Mouse (Mus musculus) midbrain, embryonic 13.5 days (tissue): Measurements from ENCODE around the gene Ttn. TPM values are rescaled to one million over a fixed set of nuclear protein-coding genes. Genes with fewer than 3 reads are reported as not detected.

Experiments
- ATAC-seq: fragments of 200-750 bp; cut with Nextera tagmentation; 2 replicates; pipeline ENCODE4 v1.8.0; 2017; ENCODE audit warnings: mild to moderate bottlenecking, moderate TSS enrichment, moderate library complexity
- H3K27ac ChIP-seq: fragments of 300-500 bp; sonication (generic); 2 replicates; pipeline ENCODE4 v1.5.1; 2015; ENCODE audit warnings: inconsistent platforms, mild to moderate bottlenecking, moderate library complexity
- H3K27me3 ChIP-seq: fragments of 300-500 bp; sonication (generic); 2 replicates; pipeline ENCODE4 v1.6.1; 2015; ENCODE audit warnings: mild to moderate bottlenecking, inconsistent platforms
- H3K36me3 ChIP-seq: fragments of 300-500 bp; sonication (generic); 2 replicates; pipeline ENCODE4 v1.6.1; 2015; ENCODE audit warnings: mild to moderate bottlenecking, inconsistent platforms
- H3K4me1 ChIP-seq: fragments of 300-500 bp; sonication (generic); replicated peaks from 2 replicates; pipeline ENCODE4 v1.6.1; 2015; ENCODE audit warnings: inconsistent platforms
- H3K4me2 ChIP-seq: fragments of 300-500 bp; sonication (generic); replicated peaks from 2 replicates; pipeline ENCODE4 v1.6.1; 2015; ENCODE audit warnings: moderate library complexity, mild to moderate bottlenecking, inconsistent platforms
- H3K4me3 ChIP-seq: fragments of 300-500 bp; sonication (generic); replicated peaks from 2 replicates; pipeline ENCODE4 v1.5.1; 2015; ENCODE audit warnings: mild to moderate bottlenecking, inconsistent platforms
- H3K9ac ChIP-seq: fragments of 300-500 bp; sonication (generic); replicated peaks from 2 replicates; pipeline ENCODE4 v1.6.1; 2015; ENCODE audit warnings: mild to moderate bottlenecking, inconsistent platforms
- H3K9me3 ChIP-seq: fragments of 300-500 bp; sonication (generic); 2 replicates; pipeline ENCODE4 v1.6.1; 2016; ENCODE audit warnings: mild to moderate bottlenecking, inconsistent platforms
- WGBS: fragments of 180-500 bp; shearing (Covaris S2); methylation state at CpG from one replicate; pipeline ENCODE4 v1.1.7; 2015; 5-methylcytosine and 5-hydroxymethylcytosine counted together
- polyA plus RNA-seq: library from polyadenylated mRNA; unstranded; fragments of >200 nt; fragmentation: Nextera tagmentation; extraction: Ambion mirVana; gene quantifications from 2 replicates; pipeline ENCODE4 v1.2.1, GENCODE M21; 2015

Ttn gene
- polyA plus RNA-seq, 1 experiment from 2014 or later: 0.30 TPM

DNA sequence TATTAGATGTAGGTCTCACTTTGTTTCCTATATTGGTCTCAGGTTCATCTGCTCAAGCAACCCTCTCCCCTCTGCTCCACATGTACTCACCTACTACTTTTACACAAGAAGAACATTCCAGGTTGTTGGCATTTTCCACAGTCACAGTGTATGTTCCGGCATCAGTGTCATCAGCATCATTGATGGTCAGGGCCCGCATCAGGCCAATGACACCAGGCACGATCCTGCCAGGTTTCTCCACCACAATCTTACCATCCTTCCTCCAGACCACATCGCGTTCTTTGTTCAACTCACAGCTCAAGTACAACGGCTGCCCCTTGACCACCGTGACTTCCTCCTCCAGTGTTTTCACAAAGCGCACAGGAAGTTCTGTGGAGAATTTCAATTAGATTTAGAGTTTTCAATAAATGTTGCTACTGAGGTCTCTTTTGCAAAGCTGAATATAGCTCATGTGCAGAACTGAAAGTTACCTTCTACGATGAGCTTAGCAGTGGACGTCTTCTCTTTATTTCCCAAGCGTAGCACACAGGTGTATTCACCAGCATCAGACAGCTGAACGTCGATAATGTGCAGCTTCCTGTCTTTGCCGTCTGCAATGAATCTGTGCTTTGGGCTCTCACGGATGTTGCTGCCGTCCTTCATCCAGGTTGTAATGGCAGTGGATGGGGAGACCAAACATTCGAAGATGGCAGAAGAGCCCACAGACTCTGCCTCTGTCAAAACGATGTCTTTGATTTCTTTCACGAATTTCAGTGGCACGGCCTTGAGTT, 168.1 kb downstream of the Ttn start:
- no peak overlapping the region for H3K27ac ChIP-seq
- 94% methylated on average over 20 of the region's 20 CpGs for WGBS
- ATAC-seq: no peak
- no peak overlapping the region for H3K4me2 ChIP-seq
- no peaks in the 10 kb centered on the region for H3K9me3 ChIP-seq
- H3K9ac ChIP-seq: no peak overlapping the region
- no peaks in the 10 kb centered on the region for H3K36me3 ChIP-seq
- no peak overlapping the region for H3K4me3 ChIP-seq
- H3K4me1 ChIP-seq: no peaks in the 10 kb centered on the region
- no peaks in the 10 kb centered on the region for H3K27me3 ChIP-seq

DNA sequence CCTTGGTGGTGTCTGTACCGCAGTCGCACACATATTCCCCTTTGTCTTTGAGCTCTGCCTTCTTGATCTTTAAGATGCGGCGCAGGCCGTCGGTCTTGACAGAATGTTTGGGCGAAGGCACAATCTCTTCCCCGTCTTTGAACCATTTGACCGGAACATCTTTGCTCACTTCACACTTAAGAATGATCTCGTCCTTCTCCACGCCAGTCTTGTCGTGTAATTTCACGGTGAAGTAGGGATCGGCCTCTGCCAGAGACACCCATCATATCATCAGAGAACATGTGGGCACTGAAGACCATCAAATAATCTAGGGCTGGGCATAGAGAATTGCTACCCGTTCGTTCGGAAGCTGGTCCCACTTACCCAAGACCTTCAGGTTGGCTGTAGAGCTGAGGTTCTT, 171.2 kb downstream of the Ttn start:
- Histone ChIP-seq H3K36me3 (no peaks in the 10 kb centered on the region), H3K27me3 (no peaks in the 10 kb centered on the region), H3K27ac (no peak overlapping the region), H3K4me2 (no peak overlapping the region), H3K4me1 (no peaks in the 10 kb centered on the region), H3K4me3 (no peak overlapping the region), H3K9ac (no peak overlapping the region), H3K9me3 (no peaks in the 10 kb centered on the region)
- WGBS: 95% methylated on average over 17 of the region's 17 CpGs
- ATAC-seq: no peak

DNA sequence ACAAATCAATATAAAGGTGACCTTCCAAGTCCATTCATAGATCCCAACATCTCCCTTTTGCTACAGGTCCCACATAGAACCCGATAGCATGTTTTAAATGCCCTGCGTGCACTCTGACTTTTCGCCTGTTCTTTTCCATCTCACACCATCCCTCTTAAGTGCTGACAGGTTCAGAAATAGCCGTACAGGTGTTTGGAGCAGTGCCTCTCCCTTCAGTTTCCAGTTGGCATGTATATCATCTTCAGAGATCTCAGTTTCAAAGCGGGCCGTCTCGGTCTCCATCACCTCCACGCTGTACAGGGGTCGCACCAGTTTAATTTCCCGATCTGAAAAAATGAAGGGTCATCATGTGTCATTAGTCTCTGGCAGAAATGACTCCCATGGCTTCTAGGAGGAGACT, 174.0 kb downstream of the Ttn start:
- Histone ChIP-seq H3K4me1 (no peaks in the 10 kb centered on the region), H3K9ac (no peak overlapping the region), H3K27me3 (no peaks in the 10 kb centered on the region), H3K4me2 (no peak overlapping the region), H3K27ac (no peak overlapping the region), H3K4me3 (no peak overlapping the region), H3K36me3 (no peaks in the 10 kb centered on the region), H3K9me3 (no peaks in the 10 kb centered on the region)
- WGBS: 97% methylated on average over 10 of the region's 10 CpGs
- no peak for ATAC-seq

DNA sequence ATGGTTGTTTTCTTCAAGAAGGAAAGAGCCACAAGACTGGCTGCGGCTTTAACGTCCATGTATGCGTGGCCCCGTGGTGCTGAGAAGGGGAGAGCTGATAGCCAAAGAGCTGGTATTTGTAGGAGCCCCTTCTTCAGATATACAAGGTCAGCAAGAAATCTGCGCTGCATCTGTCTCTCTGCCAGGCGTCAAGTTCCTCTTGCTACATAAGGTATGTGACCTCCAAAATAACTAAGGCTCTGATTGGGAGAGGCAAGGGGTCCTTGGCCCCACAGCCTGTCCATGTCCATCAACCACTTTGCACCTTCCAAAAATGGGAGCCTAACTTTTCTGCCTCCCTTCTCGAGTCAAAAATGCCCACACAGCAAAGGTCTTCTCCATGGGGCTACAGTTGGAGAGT, 175.1 kb downstream of the Ttn start:
- H3K4me3 ChIP-seq: no peak overlapping the region
- no peak overlapping the region for H3K9ac ChIP-seq
- H3K4me1 ChIP-seq: no peaks in the 10 kb centered on the region
- ATAC-seq: no peak
- WGBS: 89% methylated on average over 7 of the region's 7 CpGs
- no peaks in the 10 kb centered on the region for H3K9me3 ChIP-seq
- H3K27me3 ChIP-seq: no peaks in the 10 kb centered on the region
- no peak overlapping the region for H3K27ac ChIP-seq
- no peak overlapping the region for H3K4me2 ChIP-seq
- H3K36me3 ChIP-seq: no peaks in the 10 kb centered on the region

DNA sequence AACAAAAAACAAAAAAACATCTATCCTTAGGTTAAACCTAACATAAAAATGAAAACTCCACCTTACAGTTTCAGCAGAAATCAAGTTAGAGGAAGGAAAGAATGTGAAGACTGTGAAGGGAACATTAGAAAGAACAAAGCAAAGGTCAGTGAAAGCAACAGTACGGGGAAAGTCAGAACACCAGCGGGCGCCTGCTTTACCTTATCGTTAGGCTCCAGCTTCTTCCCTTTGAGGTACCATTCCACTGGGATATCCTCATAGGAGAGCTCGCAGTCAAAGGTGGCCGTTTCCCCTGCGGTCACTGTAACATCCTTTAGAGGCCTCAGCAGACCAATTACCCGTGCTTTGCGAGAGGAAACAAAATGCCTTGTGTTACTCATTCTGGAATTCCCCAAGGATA, 175.5 kb downstream of the Ttn start:
- Histone ChIP-seq H3K4me1 (no peaks in the 10 kb centered on the region), H3K9me3 (no peaks in the 10 kb centered on the region), H3K36me3 (no peaks in the 10 kb centered on the region), H3K9ac (no peak overlapping the region), H3K4me3 (no peak overlapping the region), H3K27me3 (no peaks in the 10 kb centered on the region), H3K4me2 (no peak overlapping the region), H3K27ac (no peak overlapping the region)
- ATAC-seq: no peak
- 81% methylated on average over 9 of the region's 9 CpGs for WGBS

DNA sequence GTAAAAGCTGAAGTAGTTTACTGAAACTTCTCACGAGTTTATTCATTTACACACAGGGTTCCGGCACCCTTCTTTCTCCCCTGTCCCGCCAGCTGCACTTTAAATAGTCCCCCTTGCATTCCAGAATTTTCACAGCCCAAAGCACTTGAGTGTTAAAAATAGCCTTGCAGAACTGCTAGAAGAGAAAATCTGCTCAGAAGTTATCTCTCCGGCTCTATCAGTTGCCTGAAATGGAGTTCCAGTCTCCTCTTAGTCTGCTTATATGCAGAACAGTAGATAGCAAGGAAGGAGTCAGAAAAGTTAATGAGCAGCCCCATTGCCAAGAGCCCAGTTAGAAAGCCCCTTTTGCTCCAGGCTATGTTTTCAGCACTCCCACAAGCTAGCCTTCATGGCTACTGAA, 176.0 kb downstream of the Ttn start:
- Histone ChIP-seq H3K27ac (no peak overlapping the region), H3K9ac (no peak overlapping the region), H3K4me3 (no peak overlapping the region), H3K9me3 (no peaks in the 10 kb centered on the region), H3K4me2 (no peak overlapping the region), H3K4me1 (no peaks in the 10 kb centered on the region), H3K36me3 (no peaks in the 10 kb centered on the region), H3K27me3 (no peaks in the 10 kb centered on the region)
- 75% methylated on average over 4 of the region's 4 CpGs for WGBS
- no peak for ATAC-seq

DNA sequence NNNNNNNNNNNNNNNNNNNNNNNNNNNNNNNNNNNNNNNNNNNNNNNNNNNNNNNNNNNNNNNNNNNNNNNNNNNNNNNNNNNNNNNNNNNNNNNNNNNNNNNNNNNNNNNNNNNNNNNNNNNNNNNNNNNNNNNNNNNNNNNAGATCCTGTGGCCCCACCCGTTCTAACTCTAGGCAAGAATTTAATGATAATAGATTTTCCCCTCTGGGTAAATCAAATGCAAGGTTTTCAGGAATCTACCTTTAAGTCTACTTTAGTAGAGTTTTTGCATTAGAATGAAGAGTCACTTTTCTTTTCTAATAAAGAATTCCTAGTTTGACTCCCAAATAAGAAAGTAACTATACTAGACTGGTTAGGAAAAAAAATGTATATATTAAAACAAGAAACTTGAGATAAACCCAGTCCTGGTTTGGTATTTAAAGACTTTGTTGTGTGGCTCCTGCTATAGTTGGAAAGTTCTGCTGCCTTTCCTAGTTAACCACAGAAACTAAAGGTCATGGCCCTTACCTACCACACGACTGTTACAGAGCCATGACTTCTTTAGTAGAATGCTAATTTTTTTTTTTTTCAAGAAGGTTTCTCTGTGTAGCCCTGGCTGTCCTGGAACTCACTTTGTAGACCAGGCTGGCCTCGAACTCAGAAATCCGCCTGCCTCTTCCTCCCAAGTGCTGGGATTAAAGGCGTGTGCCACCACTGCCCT, 177.0 kb downstream of the Ttn start:
- Histone ChIP-seq H3K36me3 (no peaks in the 10 kb centered on the region), H3K9me3 (no peaks in the 10 kb centered on the region), H3K27me3 (no peaks in the 10 kb centered on the region), H3K4me3 (no peak overlapping the region), H3K4me1 (no peaks in the 10 kb centered on the region), H3K4me2 (no peak overlapping the region), H3K27ac (no peak overlapping the region), H3K9ac (no peak overlapping the region)
- no peak for ATAC-seq
- 61% methylated on average over 5 of the region's 5 CpGs for WGBS

DNA sequence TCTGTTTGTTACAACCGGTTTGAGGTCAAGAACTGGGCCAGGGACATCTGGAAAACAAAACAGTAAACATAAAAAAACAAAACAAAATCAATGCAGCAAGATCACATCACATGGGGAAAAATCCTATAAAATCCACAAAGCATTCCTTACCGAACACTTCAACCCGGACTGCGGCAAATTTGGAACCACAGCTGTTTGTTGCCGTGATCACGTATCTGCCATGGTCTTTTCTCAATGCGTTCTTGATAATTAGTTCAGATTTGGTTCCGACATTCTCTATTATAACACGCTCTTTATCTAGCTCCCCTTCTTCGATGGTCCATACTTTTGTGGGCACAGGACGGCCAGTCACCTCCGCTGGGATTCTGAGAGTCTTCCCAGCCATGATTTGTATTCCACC, 198.2 kb downstream of the Ttn start:
- WGBS: 99% methylated on average over 12 of the region's 12 CpGs

DNA sequence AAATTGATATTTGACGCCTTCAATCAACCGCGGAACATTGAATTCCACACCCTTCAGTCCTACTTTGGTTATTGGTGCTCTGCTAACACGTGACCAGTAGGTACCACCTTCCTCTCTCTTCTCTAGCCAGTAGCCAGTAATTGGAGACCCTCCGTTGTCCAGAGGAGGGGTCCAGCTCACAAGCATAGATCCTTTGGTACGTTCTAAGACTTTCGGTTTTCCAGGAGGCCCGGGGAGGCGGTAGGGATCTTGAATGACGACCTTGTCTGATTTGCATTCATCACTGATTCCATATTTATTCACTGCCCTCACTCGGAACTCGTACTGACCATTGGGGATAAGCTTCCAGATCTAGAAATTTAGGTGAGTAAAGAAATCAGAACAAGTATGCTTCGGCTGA, 201.6 kb downstream of the Ttn start:
- Histone ChIP-seq H3K36me3 (no peaks in the 10 kb centered on the region), H3K27me3 (no peaks in the 10 kb centered on the region), H3K4me2 (no peak overlapping the region), H3K9ac (no peak overlapping the region), H3K4me3 (no peak overlapping the region), H3K4me1 (no peaks in the 10 kb centered on the region), H3K27ac (no peak overlapping the region), H3K9me3 (no peaks in the 10 kb centered on the region)
- ATAC-seq: no peak
- WGBS: 91% methylated on average over 13 of the region's 13 CpGs

More for the DNA sequence above, 198.2 kb downstream of the Ttn start:
- Histone ChIP-seq H3K9me3 (no peaks in the 10 kb centered on the region), H3K4me1 (no peaks in the 10 kb centered on the region), H3K4me3 (no peak overlapping the region), H3K36me3 (no peaks in the 10 kb centered on the region), H3K9ac (no peak overlapping the region), H3K27ac (no peak overlapping the region), H3K4me2 (no peak overlapping the region), H3K27me3 (no peaks in the 10 kb centered on the region)
- ATAC-seq: no peak

DNA sequence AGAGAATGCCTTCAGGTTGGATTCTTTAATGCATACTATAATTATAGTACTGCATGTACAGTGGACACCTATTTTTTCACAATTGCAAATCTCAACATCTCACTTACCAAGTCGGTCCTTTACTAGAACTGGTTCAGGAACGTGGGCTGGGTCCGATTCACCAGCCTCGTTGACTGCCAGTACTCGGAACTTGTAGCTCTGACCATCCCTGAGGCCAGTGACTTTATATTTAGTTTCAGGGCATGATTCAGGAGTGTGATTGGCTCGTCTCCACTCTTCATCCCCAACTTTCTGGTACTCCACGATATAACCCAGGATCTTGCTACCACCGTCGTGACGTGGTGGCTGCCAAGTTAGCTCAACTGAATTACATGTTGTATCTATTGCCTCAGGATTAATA, 212.5 kb downstream of the Ttn start:
- H3K9me3 ChIP-seq: no peaks in the 10 kb centered on the region; the same call in 1 of the 2 replicates
- H3K27ac ChIP-seq: no peak overlapping the region
- no peak for ATAC-seq
- H3K4me3 ChIP-seq: no peak overlapping the region
- H3K9ac ChIP-seq: no peak overlapping the region
- H3K4me2 ChIP-seq: no peak overlapping the region
- 96% methylated on average over 10 of the region's 10 CpGs for WGBS
- no peaks in the 10 kb centered on the region for H3K4me1 ChIP-seq
- no peaks in the 10 kb centered on the region for H3K27me3 ChIP-seq
- no peaks in the 10 kb centered on the region for H3K36me3 ChIP-seq

DNA sequence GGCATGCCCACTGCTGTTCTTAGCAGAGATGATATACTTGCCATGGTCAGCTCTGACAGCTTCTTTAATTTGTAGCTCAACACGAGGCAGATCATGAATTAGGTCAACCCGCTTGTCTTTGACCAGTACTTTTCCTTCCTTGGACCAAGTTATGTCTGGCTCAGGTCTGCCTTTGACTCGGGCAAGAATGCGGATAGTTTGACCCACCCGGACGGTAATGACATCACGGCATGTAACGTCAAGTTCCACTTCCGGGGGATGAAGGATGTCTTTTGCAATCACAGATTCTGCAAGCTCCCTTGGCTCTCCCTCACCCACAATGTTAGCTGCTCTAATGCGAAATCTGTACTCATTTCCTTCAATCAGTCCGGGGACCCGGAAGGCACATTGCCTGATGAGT, 215.1 kb downstream of the Ttn start:
- 96% methylated on average over 12 of the region's 12 CpGs for WGBS
- ATAC-seq: no peak

DNA sequence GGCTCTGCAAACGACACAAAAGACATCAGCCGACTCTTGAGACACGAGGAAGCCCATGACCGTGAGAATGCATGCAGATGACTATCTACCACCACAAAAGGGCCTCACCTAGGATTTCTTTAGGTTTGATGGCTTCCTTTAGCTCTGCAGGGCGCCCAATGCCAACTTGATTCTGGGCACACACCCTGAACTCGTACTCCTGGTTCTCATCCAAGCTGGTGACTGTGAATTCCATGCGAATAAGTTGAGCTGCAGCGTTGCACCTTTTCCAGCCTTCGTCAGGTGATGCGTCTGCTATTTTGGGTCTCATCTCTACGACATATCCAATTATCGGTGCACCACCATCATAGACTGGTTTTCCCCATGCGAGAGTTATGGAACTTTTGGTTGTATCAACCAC, 217.8 kb downstream of the Ttn start:
- H3K9ac ChIP-seq: no peak overlapping the region
- no peaks in the 10 kb centered on the region for H3K36me3 ChIP-seq
- no peaks in the 10 kb centered on the region for H3K4me1 ChIP-seq
- WGBS: 93% methylated on average over 13 of the region's 13 CpGs
- H3K4me2 ChIP-seq: no peak overlapping the region
- no peaks in the 10 kb centered on the region; the same call in 1 of the 2 replicates for H3K9me3 ChIP-seq
- H3K4me3 ChIP-seq: no peak overlapping the region
- ATAC-seq: no peak
- H3K27ac ChIP-seq: no peak overlapping the region
- H3K27me3 ChIP-seq: no peaks in the 10 kb centered on the region

More for the DNA sequence above, 215.1 kb downstream of the Ttn start:
- Histone ChIP-seq H3K27me3 (no peaks in the 10 kb centered on the region), H3K36me3 (no peaks in the 10 kb centered on the region), H3K4me3 (no peak overlapping the region), H3K27ac (no peak overlapping the region), H3K4me1 (no peaks in the 10 kb centered on the region), H3K9me3 (no peaks in the 10 kb centered on the region; the same call in 1 of the 2 replicates), H3K4me2 (no peak overlapping the region), H3K9ac (no peak overlapping the region)
